14 mouse cellular contexts compared by ENCODE assay signal in genomic region chr1:175602231-175602630, GRCm38 (mm10). TPM values are rescaled to one million over a fixed set of nuclear protein-coding genes. Genes with fewer than 3 reads are reported as not detected.
DNase-seq lines count a peak whose midpoint lies in the region; ATAC-seq and TF ChIP-seq lines count a peak whose summit lies in the region.
"Had no signal": no experiment of that assay in that cellular context is flagged by ENCODE, and none has a peak within 500 bp of the region (broad histone marks: within the 10 kb centered on the region; RNA-seq: fewer than 3 reads in every experiment).

No protein-coding gene starts in this region.

- H3K4me2 ChIP-seq in forebrain, embryonic 12.5 days = no peak overlapping the region
- H3K4me2 ChIP-seq in forebrain, embryonic 13.5 days = no peak overlapping the region
- no peak overlapping the region for H3K4me2 ChIP-seq in liver, embryonic 14.5 days (ENCODE audit: low read depth)
- H3K4me2 ChIP-seq: embryonic facial prominence, embryonic 12.5 days; forebrain, embryonic 15.5 days had no signal

- WGBS in forebrain, embryonic 12.5 days = 92% methylated on average over 11 of the region's 11 CpGs
- WGBS in forebrain, embryonic 13.5 days = 94% methylated on average over 11 of the region's 11 CpGs
- 68% methylated on average over 11 of the region's 11 CpGs for WGBS in liver, embryonic 14.5 days (ENCODE audit: insufficient replicate concordance)

- no peak for TF ChIP-seq EP300 in liver, embryonic 14.5 days (IDR thresholded peaks at IDR 0.05; ENCODE audit: low read depth)

- H3K9ac ChIP-seq in forebrain, embryonic 12.5 days = no peak overlapping the region
- no peak overlapping the region for H3K9ac ChIP-seq in forebrain, embryonic 13.5 days
- H3K9ac ChIP-seq in liver, embryonic 14.5 days (replicated peaks) = no peak overlapping the region
- H3K9ac ChIP-seq: embryonic facial prominence, embryonic 12.5 days; forebrain, embryonic 15.5 days had no signal

- no peaks in the 10 kb centered on the region for H3K27me3 ChIP-seq in forebrain, embryonic 12.5 days
- H3K27me3 ChIP-seq in forebrain, embryonic 13.5 days = no peaks in the 10 kb centered on the region
- no peaks in the 10 kb centered on the region for H3K27me3 ChIP-seq in liver, embryonic 14.5 days (ENCODE audit: control insufficient read depth, insufficient read depth, low read length)
- H3K27me3 ChIP-seq: embryonic facial prominence, embryonic 12.5 days; forebrain, embryonic 15.5 days had no signal

- H3K4me1 ChIP-seq in forebrain, embryonic 12.5 days = no peaks in the 10 kb centered on the region
- no peaks in the 10 kb centered on the region for H3K4me1 ChIP-seq in forebrain, embryonic 13.5 days
- peaks cover 0 to 2% of the 10 kb centered on the region in 2 experiments; a peak in 1 of 4 replicates for H3K4me1 ChIP-seq in liver, embryonic 14.5 days (replicated peaks; ENCODE audit: control insufficient read depth in 2 of 2, insufficient read depth in 2 of 2, low read length in 1 of 2)
- H3K4me1 ChIP-seq: embryonic facial prominence, embryonic 12.5 days; forebrain, embryonic 15.5 days had no signal

- H3K9me3 ChIP-seq in forebrain, embryonic 12.5 days = no peaks in the 10 kb centered on the region
- H3K9me3 ChIP-seq in forebrain, embryonic 13.5 days (replicated peaks) = no peaks in the 10 kb centered on the region
- H3K9me3 ChIP-seq in liver, embryonic 14.5 days (ENCODE audit: control insufficient read depth, low read length) = no peaks in the 10 kb centered on the region
- H3K9me3 ChIP-seq: embryonic facial prominence, embryonic 12.5 days; forebrain, embryonic 15.5 days had no signal

- DNase-seq in thymus, postnatal 14 days = peak; percentile 16
- no peak for DNase-seq in thymus, postnatal 25 days
- DNase-seq in liver, embryonic 14.5 days (ENCODE audit: low read depth in 3 of 3, low spot score in 3 of 3) = no peak
- no peak for DNase-seq in cerebellum, adult 9-11 months
- no peak for DNase-seq in frontal cortex, adult 2 months (ENCODE audit: extremely low spot score in 1 of 2, low spot score in 1 of 2)
- DNase-seq: cerebellum, adult 8-10 months; gastrocnemius, postnatal 25 days; kidney, postnatal 14 days had no signal

- peak; percentile 25; the same call in 1 of the 2 replicates for ATAC-seq in forebrain, embryonic 12.5 days (ENCODE audit: low FRiP score)
- ATAC-seq in forebrain, embryonic 13.5 days = no peak
- ATAC-seq in liver, embryonic 14.5 days (ENCODE audit: insufficient read depth) = peak; percentile 49
- no peak for ATAC-seq in megakaryocyte-erythroid progenitor cell, adult 5-6 weeks (replicated peaks; ENCODE audit: low FRiP score, low TSS enrichment, poor library complexity, severe bottlenecking)
- ATAC-seq: forebrain, embryonic 15.5 days had no signal

- no peak for TF ChIP-seq CTCF in liver, embryonic 14.5 days (IDR thresholded peaks at IDR 0.05; ENCODE audit: low read depth)

- H3K27ac ChIP-seq in forebrain, embryonic 12.5 days = no peak overlapping the region
- H3K27ac ChIP-seq in forebrain, embryonic 13.5 days = no peak overlapping the region
- no peak overlapping the region for H3K27ac ChIP-seq in liver, embryonic 14.5 days
- H3K27ac ChIP-seq: embryonic facial prominence, embryonic 12.5 days; forebrain, embryonic 15.5 days had no signal

- H3K4me3 ChIP-seq in forebrain, embryonic 12.5 days (replicated peaks) = no peak overlapping the region
- no peak overlapping the region for H3K4me3 ChIP-seq in forebrain, embryonic 13.5 days
- H3K4me3 ChIP-seq in liver, embryonic 14.5 days (ENCODE audit: insufficient read depth in 1 of 2, low read depth in 2 of 2, low read length in 2 of 2) = no peak overlapping the region
- H3K4me3 ChIP-seq: embryonic facial prominence, embryonic 12.5 days; forebrain, embryonic 15.5 days; myocyte had no signal

- peaks cover 41% of the 10 kb centered on the region for H3K36me3 ChIP-seq in forebrain, embryonic 12.5 days (replicated peaks)
- peaks cover 46% of the 10 kb centered on the region for H3K36me3 ChIP-seq in forebrain, embryonic 13.5 days (ENCODE audit: poor library complexity, severe bottlenecking)
- H3K36me3 ChIP-seq in liver, embryonic 14.5 days (replicated peaks; ENCODE audit: control insufficient read depth, insufficient read depth, low read depth) = peaks cover 16% of the 10 kb centered on the region

RNA-seq across cellular contexts. Expression of gene Kmo, which starts 17.9 kb away (rescaled TPM):
- polyA plus RNA-seq in forebrain, embryonic 12.5 days (2016; fragmentation: Nextera tagmentation; extraction: Ambion mirVana) = 0.09 TPM in 1 of 2 replicates, not detected in the other
- 0.30 TPM in 1 of 2 replicates, not detected in the other for polyA plus RNA-seq in forebrain, embryonic 13.5 days (2015; fragmentation: Nextera tagmentation; extraction: Ambion mirVana)
- polyA plus RNA-seq in liver, embryonic 14.5 days (2012; rRNA removed) = 4.1 and 5.8 TPM in 2 replicates
- polyA plus RNA-seq in liver, embryonic 14.5 days (2014; fragmentation: Nextera tagmentation; extraction: Ambion mirVana) = 9.4 and 9.7 TPM in 2 replicates
- total RNA-seq in megakaryocyte-erythroid progenitor cell, adult 5-6 weeks (2014; fragmentation: Nextera tagmentation) = 0.87 and 1.8 TPM in 2 replicates
- 0.27 and 0.38 TPM in 2 replicates for total RNA-seq in megakaryocyte-erythroid progenitor cell, adult 5-6 weeks (2017)
- 0.13 and 0.16 TPM in 2 replicates for polyA plus RNA-seq in frontal cortex, adult 2 months (2012; rRNA removed)
- polyA plus RNA-seq: forebrain, embryonic 15.5 days; myocyte had no signal

RNA-seq across cellular contexts. Expression of gene Fh1, which starts 23.2 kb away (rescaled TPM):
- polyA plus RNA-seq in forebrain, embryonic 12.5 days (2016; fragmentation: Nextera tagmentation; extraction: Ambion mirVana) = 77.1 and 79.8 TPM in 2 replicates
- 76.2 and 78.8 TPM in 2 replicates for polyA plus RNA-seq in forebrain, embryonic 13.5 days (2015; fragmentation: Nextera tagmentation; extraction: Ambion mirVana)
- 31.8 and 56.1 TPM in 2 replicates for polyA plus RNA-seq in liver, embryonic 14.5 days (2012; rRNA removed)
- 91.0 and 96.6 TPM in 2 replicates for polyA plus RNA-seq in liver, embryonic 14.5 days (2014; fragmentation: Nextera tagmentation; extraction: Ambion mirVana)
- 99.2 and 129 TPM in 2 replicates for total RNA-seq in megakaryocyte-erythroid progenitor cell, adult 5-6 weeks (2014; fragmentation: Nextera tagmentation)
- total RNA-seq in megakaryocyte-erythroid progenitor cell, adult 5-6 weeks (2017) = 87.3 and 93.2 TPM in 2 replicates
- polyA plus RNA-seq in frontal cortex, adult 2 months (2012; rRNA removed) = 102 and 108 TPM in 2 replicates

Comparison
In these comparisons a context has a peak if more than half of its experiments do, and no peak if none do; other contexts are left out.
1. ATAC-seq: peak in forebrain, embryonic 12.5 days (single experiment) and liver, embryonic 14.5 days (single experiment); none in forebrain, embryonic 13.5 days (single experiment) and megakaryocyte-erythroid progenitor cell, adult 5-6 weeks (single experiment).